Mouse (Mus musculus) embryonic facial prominence, embryonic 15.5 days (tissue): ENCODE measurements around the gene Olfr193. TPM values are rescaled to one million over a fixed set of nuclear protein-coding genes. Genes with fewer than 3 reads are reported as not detected.
"Not testable (repeated sequence)": the region's sequence is repeated elsewhere in the genome, so short reads cannot be mapped to it uniquely, and the experiment has no call there.

Source experiments
- ATAC-seq: fragments of 200-750 bp; cut with Nextera tagmentation; 2 replicates; pipeline ENCODE4 v1.8.0; 2017; ENCODE audit warnings: low read depth, moderate TSS enrichment; ENCODE audit not compliant: insufficient number of reproducible peaks, low FRiP score, low TSS enrichment
- H3K27ac ChIP-seq: fragments of 300-500 bp; sonication (generic); replicated peaks from 2 replicates; pipeline ENCODE4 v1.5.1; 2015; ENCODE audit warnings: mild to moderate bottlenecking, inconsistent platforms
- H3K27me3 ChIP-seq: fragments of 300-500 bp; sonication (generic); 2 replicates; pipeline ENCODE4 v1.6.1; 2015; ENCODE audit warnings: inconsistent platforms
- H3K36me3 ChIP-seq: fragments of 300-500 bp; sonication (generic); 2 replicates; pipeline ENCODE4 v1.6.1; 2015; ENCODE audit warnings: mild to moderate bottlenecking, inconsistent platforms
- H3K4me1 ChIP-seq: fragments of 300-500 bp; sonication (generic); 2 replicates; pipeline ENCODE4 v1.6.1; 2015; ENCODE audit warnings: inconsistent platforms
- H3K4me2 ChIP-seq: fragments of 300-500 bp; sonication (generic); replicated peaks from 2 replicates; pipeline ENCODE4 v1.6.1; 2015; ENCODE audit warnings: mild to moderate bottlenecking, inconsistent platforms
- H3K4me3 ChIP-seq: fragments of 300-500 bp; sonication (generic); replicated peaks from 2 replicates; pipeline ENCODE4 v1.5.1; 2015; ENCODE audit warnings: mild to moderate bottlenecking, inconsistent platforms
- H3K9ac ChIP-seq: fragments of 300-500 bp; sonication (generic); 2 replicates; pipeline ENCODE4 v1.6.1; 2015; ENCODE audit warnings: inconsistent platforms
- H3K9me3 ChIP-seq: fragments of 300-500 bp; sonication (generic); replicated peaks from 2 replicates; pipeline ENCODE4 v1.6.1; 2016; ENCODE audit warnings: inconsistent platforms
- WGBS: fragments of 180-500 bp; shearing (Covaris S2); methylation state at CpG from one replicate; pipeline ENCODE4 v1.1.7; 2015; 5-methylcytosine and 5-hydroxymethylcytosine counted together
- polyA plus RNA-seq: library from polyadenylated mRNA; unstranded; fragments of >200 nt; fragmentation: Nextera tagmentation; extraction: Ambion mirVana; gene quantifications from 2 replicates; pipeline ENCODE4 v1.2.1, GENCODE M21; 2015

Gene Olfr193
- polyA plus RNA-seq, 1 experiment from 2014 or later, result not detected

DNA sequence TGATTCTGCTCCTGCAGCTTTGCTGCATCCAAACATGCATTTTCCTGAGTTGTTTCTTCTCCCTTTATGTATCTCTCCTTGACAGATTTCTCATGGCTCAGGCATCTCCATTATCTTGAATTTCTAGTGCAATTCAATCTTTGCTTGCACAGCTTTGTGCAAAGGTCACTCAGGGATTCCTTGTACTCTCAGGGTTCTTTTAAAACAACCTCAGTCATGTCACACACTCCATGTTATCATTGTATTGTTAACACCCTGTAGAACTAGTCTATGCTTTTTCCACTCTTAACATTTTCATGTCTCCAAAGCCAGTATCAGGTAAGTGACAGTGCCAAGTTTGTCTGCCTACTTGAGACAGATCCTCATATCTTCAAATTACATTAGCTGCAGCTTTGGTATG, 39.9 kb downstream of the Olfr193 start:
- no peak for ATAC-seq
- Histone ChIP-seq H3K27ac (no peak overlapping the region), H3K4me1 (no peaks in the 10 kb centered on the region), H3K36me3 (no peaks in the 10 kb centered on the region), H3K9ac (no peak overlapping the region), H3K4me2 (no peak overlapping the region), H3K27me3 (no peaks in the 10 kb centered on the region), H3K9me3 (no peaks in the 10 kb centered on the region), H3K4me3 (no peak overlapping the region)

DNA sequence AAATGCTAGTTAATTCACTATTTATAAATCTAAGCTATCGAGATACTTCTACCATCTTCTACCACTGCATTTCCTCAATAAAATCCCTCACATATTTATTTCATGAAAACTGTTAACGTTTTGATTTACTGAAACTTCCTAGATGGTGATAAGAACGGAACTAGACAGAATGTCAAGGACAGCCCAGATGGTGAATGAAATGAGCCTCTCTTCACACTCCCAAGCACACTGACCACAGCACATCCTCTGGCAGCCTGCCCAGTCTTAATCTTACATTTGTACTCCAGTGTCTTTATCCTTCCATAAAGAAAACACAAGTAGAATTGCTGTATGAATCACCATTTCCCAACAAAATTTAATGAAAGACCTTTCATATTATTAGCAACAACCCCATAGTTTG, 49.3 kb downstream of the Olfr193 start:
- not testable (repeated sequence) for H3K36me3 ChIP-seq, H3K4me2 ChIP-seq, H3K27me3 ChIP-seq, H3K4me1 ChIP-seq, H3K4me3 ChIP-seq, H3K27ac ChIP-seq, H3K9me3 ChIP-seq, H3K9ac ChIP-seq, ATAC-seq
- WGBS, result 68% methylated on average over 3 of the region's 3 CpGs

Other genes with a start within 250 kb of the Olfr193 start
- gene Olfr177, start 237.1 kb downstream of the Olfr193 start, polyA plus RNA-seq, result not detected in 2 replicates
- gene Olfr178, start 219.8 kb downstream of the Olfr193 start, polyA plus RNA-seq, result not detected in 2 replicates
- not detected in 2 replicates for gene Olfr181, start 183.1 kb downstream of the Olfr193 start, polyA plus RNA-seq
- gene Olfr180, start 182.5 kb downstream of the Olfr193 start, polyA plus RNA-seq, result not detected in 2 replicates
- gene Olfr183, start 116.5 kb downstream of the Olfr193 start, polyA plus RNA-seq, result not detected in 2 replicates
- gene Olfr186, start 81.6 kb downstream of the Olfr193 start, polyA plus RNA-seq, result 0.16 TPM in 1 of 2 replicates, not detected in the other
- not detected in 2 replicates for gene Olfr187, start 72.1 kb downstream of the Olfr193 start, polyA plus RNA-seq
- gene Olfr190, start 33.9 kb downstream of the Olfr193 start, polyA plus RNA-seq, result not detected in 2 replicates
- gene Olfr191, start 22.1 kb downstream of the Olfr193 start, polyA plus RNA-seq, result not detected in 2 replicates
- not detected in 2 replicates for gene Olfr194, start 9.2 kb upstream of the Olfr193 start, polyA plus RNA-seq
- gene Olfr195, start 35.2 kb upstream of the Olfr193 start, polyA plus RNA-seq, result not detected in 2 replicates
- gene Olfr196, start 58.6 kb upstream of the Olfr193 start, polyA plus RNA-seq, result 0.17 TPM in 1 of 2 replicates, not detected in the other
- not detected in 2 replicates for gene Olfr198, start 91.7 kb upstream of the Olfr193 start, polyA plus RNA-seq
- not detected in 2 replicates for gene Olfr199, start 107.9 kb upstream of the Olfr193 start, polyA plus RNA-seq
- not detected in 2 replicates for gene Olfr201, start 160.8 kb upstream of the Olfr193 start, polyA plus RNA-seq
- 0.18 and 0.36 TPM in 2 replicates for gene Olfr202, start 174.9 kb upstream of the Olfr193 start, polyA plus RNA-seq
- not detected in 2 replicates for gene Olfr203, start 187.0 kb upstream of the Olfr193 start, polyA plus RNA-seq
- not detected in 2 replicates for gene Olfr204, start 206.4 kb upstream of the Olfr193 start, polyA plus RNA-seq
- gene Olfr205, start 219.3 kb upstream of the Olfr193 start, polyA plus RNA-seq, result 0.27 TPM in 1 of 2 replicates, not detected in the other
- 0.21 TPM in 1 of 2 replicates, not detected in the other for gene Olfr206, start 237.4 kb upstream of the Olfr193 start, polyA plus RNA-seq